Mouse (Mus musculus): ENCODE measurements around the gene Hk2. TPM values are rescaled to one million over a fixed set of nuclear protein-coding genes. Genes with fewer than 3 reads are reported as not detected.

Hk2 gene
- total and polyA plus RNA-seq, 2 experiments: 0.87 to 1.0 TPM

DNA sequence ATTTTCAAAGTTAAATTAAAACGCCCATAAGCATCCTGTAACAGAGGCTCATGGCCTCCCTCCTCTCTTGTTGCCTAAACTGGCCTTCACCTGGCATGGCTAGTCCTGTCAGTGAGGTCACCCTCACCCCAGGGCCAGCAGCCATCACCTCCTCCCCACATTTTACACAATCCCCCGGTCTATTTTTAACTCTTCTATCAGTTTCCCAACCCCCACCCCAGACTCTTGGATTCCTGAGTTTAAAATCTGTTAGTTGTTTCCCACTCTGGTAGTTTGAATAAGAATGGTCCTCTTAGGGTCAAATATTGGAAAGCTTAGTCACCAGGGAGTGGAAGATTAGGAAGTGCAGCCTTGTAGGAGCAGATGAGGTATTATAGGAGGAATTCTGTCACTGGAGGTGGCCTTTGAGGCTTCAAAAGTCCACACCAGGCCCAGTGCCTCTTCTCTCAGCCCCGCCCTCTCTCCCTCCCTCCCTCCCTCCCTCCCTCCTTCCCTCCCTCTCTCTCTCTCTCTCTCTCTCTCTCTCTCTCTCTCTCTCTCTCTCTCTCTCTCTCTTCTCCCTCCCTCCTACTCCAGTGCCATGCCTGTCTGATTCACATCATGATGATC, 13.4 kb downstream of the Hk2 start:
- Histone ChIP-seq H3K4me1 (ENCODE audit: control insufficient read depth, insufficient read depth, low read length) (no peaks in the 10 kb centered on the region; the same call in 1 of the 2 replicates), H3K27me3 (ENCODE audit: control insufficient read depth, insufficient read depth, low read length) (no peaks in the 10 kb centered on the region), H3K79me2 (ENCODE audit: control insufficient read depth, insufficient read depth, low read length) (no peaks in the 10 kb centered on the region), H3K9ac (ENCODE audit: low read depth, low read length) (no peak overlapping the region), H3K27ac (replicated peaks; ENCODE audit: insufficient read depth, low read depth, low read length) (no peak overlapping the region), H3K4me3 (ENCODE audit: insufficient read depth, low read depth, low read length) (no peak overlapping the region), H3K36me3 (ENCODE audit: control insufficient read depth, insufficient read depth, low read length) (no peaks in the 10 kb centered on the region)
- 62% methylated on average over 3 of the region's 3 CpGs for WGBS
- TF ChIP-seq CTCF (IDR thresholded peaks at IDR 0.05; ENCODE audit: low read depth, low read length): no peak
- no peak for TF ChIP-seq POLR2A (IDR thresholded peaks at IDR 0.05; ENCODE audit: extremely low read depth, insufficient read depth, low read length)
- peak; percentile 35 for DNase-seq (ENCODE audit: extremely low read depth, low read depth, low spot score)

DNA sequence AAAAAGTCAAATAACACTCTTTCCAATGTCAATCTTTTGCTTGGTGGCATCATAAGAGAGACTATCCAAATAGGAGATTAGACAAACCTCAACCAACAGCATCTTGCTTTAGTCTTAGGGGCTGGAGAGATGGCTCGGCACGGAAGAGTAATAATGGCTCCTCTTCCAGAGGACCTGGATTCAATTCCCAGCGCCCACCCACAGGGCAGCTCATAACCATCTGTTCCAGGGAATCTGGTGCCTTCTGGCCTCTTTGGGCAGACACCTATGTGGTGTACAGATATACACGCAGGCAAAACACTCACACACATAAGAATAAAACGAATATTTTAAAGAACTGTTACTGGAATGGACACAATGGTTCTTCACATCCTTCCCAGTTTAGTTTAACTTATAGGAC, 15.0 kb downstream of the Hk2 start:
- no peaks in the 10 kb centered on the region for H3K79me2 ChIP-seq (ENCODE audit: control insufficient read depth, insufficient read depth, low read length)
- no peak for DNase-seq (ENCODE audit: extremely low read depth, low read depth, low spot score)
- H3K27me3 ChIP-seq (ENCODE audit: control insufficient read depth, insufficient read depth, low read length): no peaks in the 10 kb centered on the region
- H3K27ac ChIP-seq (replicated peaks; ENCODE audit: insufficient read depth, low read depth, low read length): no peak overlapping the region
- H3K4me1 ChIP-seq (ENCODE audit: control insufficient read depth, insufficient read depth, low read length): no peaks in the 10 kb centered on the region; the same call in 1 of the 2 replicates
- no peak overlapping the region for H3K4me3 ChIP-seq (ENCODE audit: insufficient read depth, low read depth, low read length)
- no peak overlapping the region for H3K9ac ChIP-seq (ENCODE audit: low read depth, low read length)
- no peaks in the 10 kb centered on the region for H3K36me3 ChIP-seq (ENCODE audit: control insufficient read depth, insufficient read depth, low read length)
- TF ChIP-seq CTCF (IDR thresholded peaks at IDR 0.05; ENCODE audit: low read depth, low read length) (no peak), POLR2A (IDR thresholded peaks at IDR 0.05; ENCODE audit: extremely low read depth, insufficient read depth, low read length) (no peak)
- WGBS: 68% methylated on average over 5 of the region's 5 CpGs

DNA sequence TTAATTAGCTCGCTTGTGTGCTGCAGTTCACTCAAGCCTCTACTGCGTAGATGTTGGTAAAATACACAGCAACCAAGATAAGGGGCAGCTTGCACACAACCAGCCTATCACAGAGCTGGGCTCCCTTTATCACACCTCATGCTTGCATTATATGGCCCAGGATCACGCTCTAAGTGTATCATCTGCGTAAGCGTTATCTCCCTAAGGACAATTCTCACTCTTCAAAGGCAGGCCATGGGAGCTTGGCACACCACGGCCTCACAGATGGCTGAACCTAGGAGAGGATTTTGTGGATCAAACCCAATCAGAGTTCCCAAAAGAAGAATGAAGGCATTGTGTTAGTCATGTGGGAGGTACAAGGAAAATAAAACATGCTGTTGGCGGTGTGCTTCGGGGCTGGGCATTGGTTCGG, 17.4 kb downstream of the Hk2 start:
- Histone ChIP-seq H3K27ac (replicated peaks; ENCODE audit: insufficient read depth, low read depth, low read length) (no peak overlapping the region), H3K79me2 (ENCODE audit: control insufficient read depth, insufficient read depth, low read length) (no peaks in the 10 kb centered on the region), H3K36me3 (ENCODE audit: control insufficient read depth, insufficient read depth, low read length) (no peaks in the 10 kb centered on the region), H3K4me3 (ENCODE audit: insufficient read depth, low read depth, low read length) (no peak overlapping the region), H3K4me1 (ENCODE audit: control insufficient read depth, insufficient read depth, low read length) (no peaks in the 10 kb centered on the region), H3K9ac (ENCODE audit: low read depth, low read length) (no peak overlapping the region), H3K27me3 (ENCODE audit: control insufficient read depth, insufficient read depth, low read length) (no peaks in the 10 kb centered on the region)
- WGBS: 96% methylated on average over 9 of the region's 9 CpGs
- no peak for DNase-seq (ENCODE audit: extremely low read depth, low read depth, low spot score)
- TF ChIP-seq CTCF (IDR thresholded peaks at IDR 0.05; ENCODE audit: low read depth, low read length): no peak
- TF ChIP-seq POLR2A (IDR thresholded peaks at IDR 0.05; ENCODE audit: extremely low read depth, insufficient read depth, low read length): no peak

DNA sequence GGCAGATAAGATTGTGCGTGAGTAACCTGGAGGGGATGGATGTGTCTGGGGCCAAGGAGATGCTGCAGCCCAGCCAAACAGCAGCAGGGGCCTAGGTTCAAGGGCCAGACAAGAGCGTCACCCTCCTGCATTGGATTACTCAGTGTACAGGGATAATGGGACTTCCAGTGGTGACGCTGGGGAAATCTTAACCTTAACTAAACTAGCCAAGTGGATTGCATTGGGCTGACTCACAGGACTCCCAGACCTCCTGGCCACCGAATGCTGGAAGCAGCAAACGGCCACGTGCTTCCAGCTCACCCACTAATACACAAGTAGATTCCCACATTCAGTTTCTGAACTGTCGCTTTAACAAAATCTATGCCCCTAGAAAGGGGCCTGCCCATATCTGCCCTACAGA, 18.0 kb downstream of the Hk2 start:
- TF ChIP-seq POLR2A (IDR thresholded peaks at IDR 0.05; ENCODE audit: extremely low read depth, insufficient read depth, low read length): no peak
- no peak for TF ChIP-seq CTCF (IDR thresholded peaks at IDR 0.05; ENCODE audit: low read depth, low read length)
- H3K9ac ChIP-seq (ENCODE audit: low read depth, low read length): no peak overlapping the region
- no peak overlapping the region for H3K4me3 ChIP-seq (ENCODE audit: insufficient read depth, low read depth, low read length)
- 87% methylated on average over 7 of the region's 7 CpGs for WGBS
- H3K79me2 ChIP-seq (ENCODE audit: control insufficient read depth, insufficient read depth, low read length): no peaks in the 10 kb centered on the region
- H3K36me3 ChIP-seq (ENCODE audit: control insufficient read depth, insufficient read depth, low read length): no peaks in the 10 kb centered on the region
- H3K27ac ChIP-seq (replicated peaks; ENCODE audit: insufficient read depth, low read depth, low read length): no peak overlapping the region
- H3K27me3 ChIP-seq (ENCODE audit: control insufficient read depth, insufficient read depth, low read length): no peaks in the 10 kb centered on the region
- peaks cover 4% of the 10 kb centered on the region; the same call in 1 of the 2 replicates for H3K4me1 ChIP-seq (ENCODE audit: control insufficient read depth, insufficient read depth, low read length)
- no peak for DNase-seq (ENCODE audit: extremely low read depth, low read depth, low spot score)

DNA sequence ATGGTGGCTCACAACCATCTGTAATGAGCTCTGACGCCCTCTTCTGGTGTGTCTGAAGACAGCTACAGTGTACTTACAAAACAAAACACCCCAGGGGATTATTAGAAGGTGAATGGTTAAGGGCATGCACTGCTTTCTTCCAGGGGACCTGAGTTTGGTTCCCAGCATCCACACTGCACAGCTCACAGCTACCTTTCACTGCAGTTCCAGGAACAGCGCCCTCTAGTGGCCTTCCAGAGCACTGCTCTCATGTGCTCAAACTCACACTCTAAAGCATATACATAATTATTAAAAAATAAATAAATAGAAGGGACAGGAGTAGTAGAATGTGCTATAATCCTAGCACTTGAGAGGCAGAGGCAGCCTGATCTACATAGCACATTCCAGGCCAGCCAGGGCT, 18.9 kb downstream of the Hk2 start:
- TF ChIP-seq POLR2A (IDR thresholded peaks at IDR 0.05; ENCODE audit: extremely low read depth, insufficient read depth, low read length) (no peak), CTCF (IDR thresholded peaks at IDR 0.05; ENCODE audit: low read depth, low read length) (peak; percentile 53)
- Histone ChIP-seq H3K79me2 (ENCODE audit: control insufficient read depth, insufficient read depth, low read length) (no peaks in the 10 kb centered on the region), H3K27me3 (ENCODE audit: control insufficient read depth, insufficient read depth, low read length) (no peaks in the 10 kb centered on the region), H3K36me3 (ENCODE audit: control insufficient read depth, insufficient read depth, low read length) (no peaks in the 10 kb centered on the region), H3K4me1 (ENCODE audit: control insufficient read depth, insufficient read depth, low read length) (peaks cover 4% of the 10 kb centered on the region; the same call in 1 of the 2 replicates), H3K4me3 (ENCODE audit: insufficient read depth, low read depth, low read length) (no peak overlapping the region), H3K9ac (ENCODE audit: low read depth, low read length) (no peak overlapping the region), H3K27ac (replicated peaks; ENCODE audit: insufficient read depth, low read depth, low read length) (no peak overlapping the region)
- DNase-seq (ENCODE audit: extremely low read depth, low read depth, low spot score): no peak
- 44% methylated on average over 2 of the region's 2 CpGs for WGBS

DNA sequence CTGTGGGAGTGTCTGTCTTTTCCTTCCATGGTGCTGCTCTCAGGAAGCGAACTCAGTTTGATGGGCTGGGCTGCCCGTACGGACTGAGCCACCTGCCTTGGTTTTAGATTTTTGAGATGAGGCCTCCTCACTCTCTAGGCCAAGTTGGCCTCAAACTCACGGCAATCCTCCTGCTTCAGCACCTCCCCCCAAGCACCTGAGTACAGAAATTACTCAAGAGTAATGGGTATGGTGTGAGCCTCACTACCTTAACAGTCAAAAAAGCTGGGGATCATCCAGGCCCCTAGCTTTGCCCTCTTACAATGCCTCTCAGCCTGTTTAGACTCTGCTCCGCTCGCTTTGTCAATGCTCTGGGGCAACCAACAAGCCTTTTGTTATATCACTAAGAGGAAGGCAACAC, 19.5 kb downstream of the Hk2 start:
- H3K27ac ChIP-seq (replicated peaks; ENCODE audit: insufficient read depth, low read depth, low read length): no peak overlapping the region
- H3K9ac ChIP-seq (ENCODE audit: low read depth, low read length): no peak overlapping the region
- TF ChIP-seq POLR2A (IDR thresholded peaks at IDR 0.05; ENCODE audit: extremely low read depth, insufficient read depth, low read length): no peak
- TF ChIP-seq CTCF (IDR thresholded peaks at IDR 0.05; ENCODE audit: low read depth, low read length): no peak
- 95% methylated on average over 6 of the region's 6 CpGs for WGBS
- H3K27me3 ChIP-seq (ENCODE audit: control insufficient read depth, insufficient read depth, low read length): no peaks in the 10 kb centered on the region
- H3K4me3 ChIP-seq (ENCODE audit: insufficient read depth, low read depth, low read length): no peak overlapping the region
- no peaks in the 10 kb centered on the region for H3K79me2 ChIP-seq (ENCODE audit: control insufficient read depth, insufficient read depth, low read length)
- peaks cover 4% of the 10 kb centered on the region; the same call in 1 of the 2 replicates for H3K4me1 ChIP-seq (ENCODE audit: control insufficient read depth, insufficient read depth, low read length)
- DNase-seq (ENCODE audit: extremely low read depth, low read depth, low spot score): no peak
- H3K36me3 ChIP-seq (ENCODE audit: control insufficient read depth, insufficient read depth, low read length): no peaks in the 10 kb centered on the region

All from liver, adult 2 months (tissue).